Mouse (Mus musculus) cerebellum, adult 2 months (tissue): ENCODE measurements around the gene Depdc7. TPM values are rescaled to one million over a fixed set of nuclear protein-coding genes. Genes with fewer than 3 reads are reported as not detected.

ENCODE experiments used
- DNase-seq, 2 experiments: peaks; one replicate each; pipeline ENCODE4 v3.0.0; 2021
- H3K27ac ChIP-seq: fragments of 200-500 bp; 2 replicates; pipeline ENCODE4 v1.5.1; 2012; ENCODE audit warnings: low read length, control low read depth, inconsistent platforms; ENCODE audit not compliant: insufficient read depth
- H3K27me3 ChIP-seq: fragments of 200-500 bp; 2 replicates; pipeline ENCODE4 v1.6.1; 2012; ENCODE audit warnings: inconsistent platforms, mild to moderate bottlenecking, low read length, moderate library complexity; ENCODE audit not compliant: control insufficient read depth, insufficient read depth
- H3K4me1 ChIP-seq: fragments of 200-500 bp; 2 replicates; pipeline ENCODE4 v1.6.1; 2011; ENCODE audit warnings: low read length; ENCODE audit not compliant: control insufficient read depth, insufficient read depth
- H3K4me3 ChIP-seq: fragments of 200-500 bp; replicated peaks from 2 replicates; pipeline ENCODE3; 2011; ENCODE audit warnings: mild to moderate bottlenecking, low read depth, low read length, control low read depth; ENCODE audit not compliant: insufficient read depth
- CTCF ChIP-seq: fragments of 200-500 bp; IDR thresholded peaks from 2 replicates; pipeline ENCODE4 v1.5.1; 2011; ENCODE audit warnings: low read depth, mild to moderate bottlenecking, control low read depth, low read length, moderate library complexity, borderline replicate concordance; ENCODE audit not compliant: insufficient read depth
- POLR2A ChIP-seq: fragments of 200-500 bp; IDR thresholded peaks from 2 replicates; pipeline ENCODE4 v1.6.1; 2011; ENCODE audit warnings: low read length, control low read depth, borderline replicate concordance; ENCODE audit not compliant: insufficient read depth
- WGBS: fragments of 180-500 bp; shearing (Covaris S2); methylation state at CpG from one replicate; pipeline ENCODE4 v1.1.7; 2018; 5-methylcytosine and 5-hydroxymethylcytosine counted together
- polyA plus RNA-seq: library from polyadenylated mRNA; depleted of rRNA; stranded (reverse); fragments of >200 nt; gene quantifications from 2 replicates; pipeline ENCODE4 v1.2.3, GENCODE M21; 2012

Depdc7 gene
- polyA plus RNA-seq, 1 experiment, result 3.6 TPM

DNA sequence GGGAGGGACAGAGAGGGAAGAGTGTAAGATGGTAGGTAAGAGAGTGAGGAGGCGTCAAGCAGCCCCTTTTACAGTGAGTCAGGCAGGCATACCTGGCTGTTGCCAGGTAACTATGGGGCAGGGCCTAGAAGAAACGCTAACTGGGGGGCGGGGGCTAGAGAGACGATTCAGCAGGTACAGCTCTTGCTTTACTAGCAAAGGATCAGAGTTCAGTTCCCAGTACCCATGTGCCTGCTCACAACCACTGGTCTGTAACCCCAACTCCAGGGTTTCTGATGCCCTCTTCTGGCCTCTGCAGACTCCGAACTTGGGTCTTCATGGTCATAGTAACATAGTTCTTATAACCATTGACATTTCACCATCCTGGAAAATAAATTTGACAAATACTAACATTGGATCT lies 1.3 kb upstream of the Depdc7 start:
- H3K27ac ChIP-seq, result no peak overlapping the region
- H3K4me3 ChIP-seq, result no peak overlapping the region
- 0 out of 2 replicates have a peak, but pooled peaks have one; percentile 7 for TF ChIP-seq CTCF
- TF ChIP-seq POLR2A, result no peak
- WGBS, result 77% methylated on average over 5 of the region's 5 CpGs
- H3K4me1 ChIP-seq, result no peaks in the 10 kb centered on the region
- no peak for DNase-seq
- H3K27me3 ChIP-seq, result no peaks in the 10 kb centered on the region

DNA sequence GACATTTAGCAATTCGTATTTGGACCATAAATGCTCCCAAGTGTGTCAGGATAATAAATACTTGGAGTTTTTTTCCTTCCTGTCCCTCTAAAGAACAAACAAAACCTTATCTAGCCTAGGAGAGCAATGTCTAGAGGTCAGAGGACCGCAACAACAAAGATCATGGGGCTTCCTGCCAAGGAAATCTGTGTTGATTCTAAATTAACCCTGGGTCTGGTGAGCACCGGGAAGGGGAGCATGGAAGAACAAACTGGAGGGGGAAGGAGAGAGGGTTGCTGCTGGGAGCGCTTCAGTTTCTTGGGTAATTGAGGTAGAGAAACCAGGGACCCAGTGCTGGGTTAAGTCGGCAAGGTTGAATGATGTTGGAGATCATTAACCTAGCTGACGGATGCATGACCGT lies 482 bp upstream of the Depdc7 start:
- H3K27ac ChIP-seq, result no peak overlapping the region
- TF ChIP-seq CTCF (no peak), POLR2A (no peak)
- no peak for DNase-seq
- H3K4me1 ChIP-seq, result no peaks in the 10 kb centered on the region
- no peaks in the 10 kb centered on the region for H3K27me3 ChIP-seq
- peak overlapping the region; percentile 61 for H3K4me3 ChIP-seq
- WGBS, result 41% methylated on average over 7 of the region's 7 CpGs

DNA sequence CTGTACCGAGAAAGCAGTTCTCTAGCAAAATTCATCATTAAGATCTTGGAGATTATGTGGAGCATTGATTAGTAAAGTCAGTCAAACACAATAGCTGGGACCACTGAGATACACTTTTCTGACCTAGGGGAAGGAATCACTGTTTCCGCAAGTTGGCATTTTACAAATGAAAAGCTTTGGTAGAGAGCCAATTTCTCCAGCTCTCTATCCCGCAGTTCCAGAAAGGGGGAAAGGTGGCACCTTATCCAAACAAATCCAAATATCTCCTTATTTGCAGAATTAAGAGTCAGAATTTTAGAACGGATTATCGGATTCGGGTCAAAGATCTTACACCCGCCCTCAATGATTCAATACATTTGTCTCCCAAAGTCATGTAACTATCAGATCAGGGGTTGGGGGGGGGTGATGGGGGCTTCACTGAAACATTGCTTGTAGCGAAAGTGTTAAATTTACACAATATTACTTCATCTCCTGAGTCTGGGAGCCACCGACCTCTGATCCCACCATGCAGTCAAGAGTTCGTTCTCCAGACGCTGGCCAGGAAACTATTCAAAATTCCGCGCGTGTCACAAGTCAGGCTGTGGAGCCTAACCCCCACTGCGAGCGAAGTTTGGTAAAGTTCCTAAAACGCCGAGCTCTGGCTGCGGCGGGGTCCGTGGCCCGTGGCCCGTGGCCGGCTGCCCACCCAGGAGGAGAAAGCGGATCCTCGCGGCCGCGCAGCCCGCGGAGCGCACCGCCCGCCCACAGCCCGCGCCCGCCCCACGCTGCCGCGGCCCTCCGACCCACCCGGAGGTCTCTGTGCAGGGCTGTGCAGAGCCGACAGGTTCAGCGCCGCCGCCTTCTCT lies 560 bp downstream of the Depdc7 start:
- H3K4me3 ChIP-seq, result peak overlapping the region; percentile 61
- TF ChIP-seq CTCF (no peak), POLR2A (no peak)
- no peak for DNase-seq
- WGBS, result 8% methylated on average over 46 of the region's 46 CpGs
- H3K27me3 ChIP-seq, result no peaks in the 10 kb centered on the region
- H3K27ac ChIP-seq, result no peak overlapping the region
- H3K4me1 ChIP-seq, result no peaks in the 10 kb centered on the region

DNA sequence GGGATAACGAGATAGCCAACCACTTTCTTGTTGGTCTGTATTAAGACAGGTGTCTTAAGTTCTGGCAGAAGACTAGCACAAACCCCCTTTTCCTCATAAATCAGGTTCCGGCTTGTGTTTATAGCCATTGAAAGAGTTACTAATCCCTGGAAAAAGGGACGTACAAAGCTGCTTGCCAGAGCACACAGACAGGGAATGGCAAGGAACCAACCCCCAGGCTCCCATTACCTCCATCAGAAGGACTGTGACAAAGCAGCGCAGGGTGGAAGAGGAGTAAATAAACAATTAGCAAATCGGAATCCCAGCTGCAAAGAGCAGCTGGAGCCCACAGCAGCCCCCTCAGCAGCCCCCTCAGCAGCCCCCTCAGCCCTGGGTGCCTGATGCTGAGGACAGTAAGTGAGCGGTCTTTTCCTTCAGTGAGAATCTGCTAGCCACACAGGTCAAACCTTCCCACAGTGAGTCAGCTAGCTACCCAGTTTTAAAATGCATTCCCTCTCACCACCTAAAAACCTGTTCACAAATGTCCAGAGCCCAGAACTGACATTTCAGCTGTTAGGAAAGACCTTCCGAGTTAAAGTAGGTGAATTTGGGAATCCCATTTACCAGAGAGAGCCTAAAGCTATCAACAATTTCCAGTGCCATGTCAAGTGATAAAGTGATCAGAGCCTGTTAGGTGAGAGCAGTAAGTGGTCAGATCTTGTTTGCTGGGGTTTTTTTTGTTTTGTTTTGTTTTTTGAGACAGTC lies 1.5 kb downstream of the Depdc7 start:
- no peak overlapping the region for H3K27ac ChIP-seq
- H3K4me3 ChIP-seq, result no peak overlapping the region
- no peaks in the 10 kb centered on the region for H3K27me3 ChIP-seq
- WGBS, result 72% methylated on average over 7 of the region's 7 CpGs
- no peaks in the 10 kb centered on the region for H3K4me1 ChIP-seq
- TF ChIP-seq POLR2A (no peak), CTCF (no peak)
- DNase-seq, result no peak

DNA sequence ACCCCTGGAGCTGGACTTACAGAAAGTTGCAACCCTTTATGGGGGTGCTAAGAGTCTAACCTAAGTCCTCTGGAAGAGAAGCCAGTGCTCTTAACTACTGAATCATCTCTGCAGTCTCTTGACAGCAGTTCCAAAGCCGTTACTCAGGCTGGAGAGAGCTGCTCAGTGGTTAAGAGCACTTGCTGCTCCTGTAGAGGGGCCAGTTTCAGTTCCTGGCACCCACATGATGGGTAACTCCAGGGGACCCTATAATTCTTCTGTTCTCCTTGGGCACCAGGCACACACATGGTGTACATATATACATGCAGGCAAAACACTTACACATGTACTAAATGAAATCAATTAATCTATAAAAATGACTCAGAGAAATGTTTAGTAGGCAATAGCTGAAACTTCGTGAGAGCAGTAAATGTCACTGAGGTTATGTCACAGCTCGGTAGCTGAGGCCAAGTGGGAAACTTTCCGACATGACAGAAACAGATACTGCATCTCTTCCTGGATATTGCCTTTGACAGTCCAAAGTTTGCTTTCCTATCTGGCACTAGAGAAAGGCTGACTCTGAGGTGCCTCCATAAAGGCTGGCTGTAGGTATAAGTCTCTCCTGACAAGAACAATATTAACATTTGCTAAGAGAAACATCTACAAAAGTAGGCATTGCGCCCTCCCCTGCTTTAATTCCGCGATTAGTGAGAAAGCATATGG lies 2.3 kb downstream of the Depdc7 start:
- no peak for DNase-seq
- TF ChIP-seq CTCF (no peak), POLR2A (no peak)
- Histone ChIP-seq H3K4me1 (no peaks in the 10 kb centered on the region), H3K4me3 (no peak overlapping the region), H3K27me3 (no peaks in the 10 kb centered on the region), H3K27ac (no peak overlapping the region)
- 82% methylated on average over 7 of the region's 7 CpGs for WGBS

DNA sequence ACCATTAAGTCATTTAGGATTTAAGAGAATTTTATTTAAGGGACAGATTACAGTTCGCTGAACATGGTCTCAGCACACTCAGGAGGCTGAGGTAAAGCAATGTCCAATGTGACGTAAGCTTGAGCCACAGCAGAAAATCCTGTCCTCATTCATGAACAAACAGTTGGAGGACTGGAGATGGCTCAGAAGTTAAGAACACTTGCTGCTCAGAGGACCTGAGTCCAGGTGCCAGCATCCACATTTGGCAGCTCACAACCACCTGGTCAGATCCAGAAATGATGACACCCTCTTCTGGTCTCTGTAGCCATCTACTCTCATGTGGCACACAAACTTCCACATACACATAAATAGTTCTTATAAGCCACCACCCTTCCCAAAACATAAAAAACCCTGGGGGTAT lies 3.0 kb downstream of the Depdc7 start:
- no peak for TF ChIP-seq POLR2A
- no peak for TF ChIP-seq CTCF
- over 99% methylated on average over 2 of the region's 2 CpGs for WGBS
- H3K27ac ChIP-seq, result no peak overlapping the region
- no peak for DNase-seq
- no peaks in the 10 kb centered on the region for H3K4me1 ChIP-seq
- H3K4me3 ChIP-seq, result no peak overlapping the region
- H3K27me3 ChIP-seq, result no peaks in the 10 kb centered on the region

DNA sequence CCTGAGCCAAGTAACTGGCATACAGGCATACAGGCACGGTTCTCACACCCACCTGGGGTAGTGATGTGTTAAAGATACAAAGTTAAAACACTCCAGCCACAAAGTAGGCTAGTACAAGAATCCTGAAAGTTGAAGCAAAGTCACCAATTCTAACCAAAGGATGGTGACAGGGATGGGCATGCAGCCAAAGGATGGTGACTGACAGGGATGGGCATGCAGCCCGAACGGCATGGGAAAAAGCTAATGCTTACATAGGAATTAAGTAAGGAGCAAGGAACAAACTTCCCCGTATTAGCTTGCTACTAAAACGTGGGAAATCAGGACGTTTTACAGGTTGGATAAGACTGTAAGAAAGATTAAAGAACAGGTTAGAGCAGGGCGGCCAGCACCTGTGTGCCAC lies 6.4 kb downstream of the Depdc7 start:
- no peaks in the 10 kb centered on the region for H3K4me1 ChIP-seq
- no peaks in the 10 kb centered on the region for H3K27me3 ChIP-seq
- no peak overlapping the region for H3K27ac ChIP-seq
- no peak for DNase-seq
- H3K4me3 ChIP-seq, result no peak overlapping the region
- no peak for TF ChIP-seq POLR2A
- TF ChIP-seq CTCF, result no peak
- 51% methylated on average over 7 of the region's 7 CpGs for WGBS
